31 mouse cellular contexts compared by ENCODE assay signal in genomic region chr5:100012599-100012998, GRCm38 (mm10). TPM values are rescaled to one million over a fixed set of nuclear protein-coding genes. Genes with fewer than 3 reads are reported as not detected.
DNase-seq lines count a peak whose midpoint lies in the region; ATAC-seq lines count a peak whose summit lies in the region.
"Had no signal": no experiment of that assay in that cellular context is flagged by ENCODE, and none has a peak within 500 bp of the region (broad histone marks: within the 10 kb centered on the region; RNA-seq: fewer than 3 reads in every experiment).

No protein-coding gene starts in this region.

- H3K4me3 ChIP-seq in heart, embryonic 10.5 days: peak overlapping the region; percentile 27; the same call in 1 of the 2 replicates
- no peak overlapping the region for H3K4me3 ChIP-seq in heart, embryonic 13.5 days
- no peak overlapping the region for H3K4me3 ChIP-seq in heart, embryonic 16.5 days (ENCODE audit: low read length)
- H3K4me3 ChIP-seq: embryonic facial prominence, embryonic 10.5 days; embryonic facial prominence, embryonic 13.5 days; erythroblast, embryonic 14.5 days; forebrain, embryonic 12.5 days; forebrain, embryonic 15.5 days; hindbrain, embryonic 10.5 days; hindbrain, embryonic 13.5 days; intestine, embryonic 15.5 days; kidney, embryonic 15.5 days had no signal

- DNase-seq in heart, embryonic 10.5 days (ENCODE audit: low spot score): peak; percentile 89
- DNase-seq in heart, adult 18-20 months: no peak
- DNase-seq in heart, adult 8-10 months (ENCODE audit: low spot score): no peak
- no peak for DNase-seq in heart, postnatal 36 days
- DNase-seq in c-Kit-positive CD71-positive TER-119-positive erythroid progenitor cells, embryonic 14.5 days (ENCODE audit: low spot score): no peak
- DNase-seq: adrenal gland, postnatal 10 days; adrenal gland, postnatal 36 days; B cell, adult 2 months; cerebellum, adult 11 months; cerebellum, adult 2 months; cerebellum, adult 9-11 months; cerebellum, postnatal 36 days; embryo, embryonic 11 days; gastrocnemius, postnatal 25 days; kidney, adult 11 months; kidney, adult 8-10 months had no signal

- intact Hi-C loops in heart, postnatal 36 days (cut with DNase I): no loop called here

- 0 out of 2 replicates have a peak, but pooled peaks cover 2% of the 10 kb centered on the region for H3K36me3 ChIP-seq in heart, embryonic 10.5 days
- H3K36me3 ChIP-seq in heart, embryonic 13.5 days: no peaks in the 10 kb centered on the region
- no peaks in the 10 kb centered on the region for H3K36me3 ChIP-seq in heart, embryonic 16.5 days (ENCODE audit: control insufficient read depth, insufficient read depth)
- H3K36me3 ChIP-seq: embryonic facial prominence, embryonic 10.5 days; embryonic facial prominence, embryonic 13.5 days; forebrain, embryonic 12.5 days; forebrain, embryonic 15.5 days; G1E; hindbrain, embryonic 10.5 days; hindbrain, embryonic 13.5 days; intestine, embryonic 15.5 days; kidney, embryonic 15.5 days had no signal

- H3K4me1 ChIP-seq in heart, embryonic 10.5 days: peaks cover 9% of the 10 kb centered on the region; the same call in 1 of the 2 replicates
- H3K4me1 ChIP-seq in heart, embryonic 13.5 days: peaks cover 13% of the 10 kb centered on the region
- peaks cover 7% of the 10 kb centered on the region for H3K4me1 ChIP-seq in heart, embryonic 16.5 days (ENCODE audit: control insufficient read depth, insufficient read depth, low read length)
- H3K4me1 ChIP-seq: embryonic facial prominence, embryonic 10.5 days; embryonic facial prominence, embryonic 13.5 days; forebrain, embryonic 12.5 days; forebrain, embryonic 15.5 days; hindbrain, embryonic 10.5 days; hindbrain, embryonic 13.5 days; intestine, embryonic 15.5 days; kidney, embryonic 15.5 days had no signal

- H3K9ac ChIP-seq in heart, embryonic 13.5 days: no peak overlapping the region
- no peak overlapping the region for H3K9ac ChIP-seq in heart, embryonic 16.5 days (ENCODE audit: low read length)
- H3K9ac ChIP-seq: embryonic facial prominence, embryonic 13.5 days; forebrain, embryonic 12.5 days; forebrain, embryonic 15.5 days; hindbrain, embryonic 13.5 days; intestine, embryonic 15.5 days; kidney, embryonic 15.5 days had no signal

- no peak for ATAC-seq in heart, embryonic 13.5 days (ENCODE audit: extremely low read depth, insufficient number of reproducible peaks, low FRiP score, low TSS enrichment)
- ATAC-seq in heart, embryonic 16.5 days (replicated peaks; ENCODE audit: extremely low read depth, insufficient read depth, low FRiP score): peak; percentile 85
- ATAC-seq: forebrain, embryonic 15.5 days; hindbrain, embryonic 16.5 days; intestine, embryonic 15.5 days; Patski had no signal

- H3K4me2 ChIP-seq in heart, embryonic 13.5 days: peak overlapping the region; percentile 41
- H3K4me2 ChIP-seq in heart, embryonic 16.5 days (ENCODE audit: low read depth, low read length): peak overlapping the region; percentile 36; the same call in 1 of the 2 replicates
- H3K4me2 ChIP-seq: embryonic facial prominence, embryonic 13.5 days; forebrain, embryonic 12.5 days; forebrain, embryonic 15.5 days; hindbrain, embryonic 13.5 days; intestine, embryonic 15.5 days; kidney, embryonic 15.5 days had no signal

- H3K27me3 ChIP-seq in heart, embryonic 10.5 days (ENCODE audit: insufficient read depth, poor library complexity, severe bottlenecking): no peaks in the 10 kb centered on the region
- no peaks in the 10 kb centered on the region for H3K27me3 ChIP-seq in heart, embryonic 13.5 days (replicated peaks)
- no peaks in the 10 kb centered on the region for H3K27me3 ChIP-seq in heart, embryonic 16.5 days (ENCODE audit: control insufficient read depth, insufficient read depth, low read length)
- H3K27me3 ChIP-seq: CH12.LX; embryonic facial prominence, embryonic 13.5 days; forebrain, embryonic 12.5 days; forebrain, embryonic 15.5 days; hindbrain, embryonic 13.5 days; intestine, embryonic 15.5 days; kidney, embryonic 15.5 days; Patski had no signal

- H3K9me3 ChIP-seq in heart, embryonic 10.5 days: no peaks in the 10 kb centered on the region
- no peaks in the 10 kb centered on the region for H3K9me3 ChIP-seq in heart, embryonic 13.5 days
- H3K9me3 ChIP-seq in heart, embryonic 16.5 days (replicated peaks; ENCODE audit: control insufficient read depth, low read length): 0 out of 2 replicates have a peak, but pooled peaks cover 3% of the 10 kb centered on the region
- H3K9me3 ChIP-seq: embryonic facial prominence, embryonic 10.5 days; embryonic facial prominence, embryonic 13.5 days; forebrain, embryonic 12.5 days; forebrain, embryonic 15.5 days; G1E; hindbrain, embryonic 13.5 days; intestine, embryonic 15.5 days; kidney, embryonic 15.5 days had no signal

- 37% methylated on average over 9 of the region's 9 CpGs for WGBS in heart, embryonic 10.5 days
- 34% methylated on average over 9 of the region's 9 CpGs for WGBS in heart, embryonic 13.5 days
- WGBS in heart, embryonic 16.5 days: 41% methylated on average over 9 of the region's 9 CpGs

- H3K27ac ChIP-seq in heart, embryonic 10.5 days: peak overlapping the region; percentile 71
- H3K27ac ChIP-seq in heart, embryonic 13.5 days (replicated peaks): peak overlapping the region; percentile 56
- H3K27ac ChIP-seq in heart, embryonic 16.5 days (ENCODE audit: low read length): peak overlapping the region; percentile 75
- H3K27ac ChIP-seq: embryonic facial prominence, embryonic 10.5 days; embryonic facial prominence, embryonic 13.5 days; forebrain, embryonic 12.5 days; forebrain, embryonic 15.5 days; hindbrain, embryonic 10.5 days; hindbrain, embryonic 13.5 days; intestine, embryonic 15.5 days; kidney, embryonic 15.5 days had no signal

RNA-seq across cellular contexts. Expression of gene Hnrnpdl, which starts 26.9 kb away (rescaled TPM):
- polyA plus RNA-seq in heart, embryonic 10.5 days (2016; fragmentation: Nextera tagmentation; extraction: Ambion mirVana): 116 and 157 TPM in 2 replicates
- 10 to 100 TPM; 57.6 to 65.2 TPM for total RNA-seq in heart, adult 18-20 months (2021)
- 94.0 and 97.4 TPM in 2 replicates for polyA plus RNA-seq in heart, embryonic 13.5 days (2015; fragmentation: Nextera tagmentation; extraction: Ambion mirVana)
- total RNA-seq in heart, adult 8-10 months (2022): 10 to 100 TPM; 43.4 to 74.6 (median 60.0) TPM
- 80.8 and 86.0 TPM in 2 replicates for polyA plus RNA-seq in heart, embryonic 16.5 days (2015; fragmentation: Nextera tagmentation; extraction: Ambion mirVana)
- total RNA-seq in heart, postnatal 36 days (2021): 10 to 100 TPM; 60.2 to 70.6 TPM

RNA-seq across cellular contexts. Expression of gene Enoph1, which starts 27.2 kb away (rescaled TPM):
- polyA plus RNA-seq in heart, embryonic 10.5 days (2016; fragmentation: Nextera tagmentation; extraction: Ambion mirVana): 34.1 and 46.5 TPM in 2 replicates
- 1 to 10 TPM; 7.1 to 8.3 TPM for total RNA-seq in heart, adult 18-20 months (2021)
- 26.0 and 26.7 TPM in 2 replicates for polyA plus RNA-seq in heart, embryonic 13.5 days (2015; fragmentation: Nextera tagmentation; extraction: Ambion mirVana)
- total RNA-seq in heart, adult 8-10 months (2022): 1 to 10 TPM; 5.7 to 8.6 (median 8.3) TPM
- polyA plus RNA-seq in heart, embryonic 16.5 days (2015; fragmentation: Nextera tagmentation; extraction: Ambion mirVana): 28.2 and 29.5 TPM in 2 replicates
- 1 to 10 TPM; 6.5 to 8.6 TPM for total RNA-seq in heart, postnatal 36 days (2021)

RNA-seq across cellular contexts. Expression of gene 4930524J08Rik, which starts 33.7 kb away (rescaled TPM):
- polyA plus RNA-seq in heart, embryonic 10.5 days (2016; fragmentation: Nextera tagmentation; extraction: Ambion mirVana): 1.1 and 1.3 TPM in 2 replicates
- under 1 TPM; 0.47 to 0.87 TPM for total RNA-seq in heart, adult 18-20 months (2021)
- polyA plus RNA-seq in heart, embryonic 13.5 days (2015; fragmentation: Nextera tagmentation; extraction: Ambion mirVana): 1.1 and 1.7 TPM in 2 replicates
- 1 to 10 TPM in 2 of 4 experiments, under 1 TPM in 1, not detected in 1; 0.95 to 1.7 (median 1.5) TPM for total RNA-seq in heart, adult 8-10 months (2022)
- polyA plus RNA-seq in heart, embryonic 16.5 days (2015; fragmentation: Nextera tagmentation; extraction: Ambion mirVana): 0.80 and 0.84 TPM in 2 replicates
- total RNA-seq in heart, postnatal 36 days (2021): under 1 TPM in 1 of 2 experiments, not detected in 1; 0.79 TPM

RNA-seq across cellular contexts. Expression of gene Hnrnpd, which starts 33.9 kb away (rescaled TPM):
- polyA plus RNA-seq in heart, embryonic 10.5 days (2016; fragmentation: Nextera tagmentation; extraction: Ambion mirVana): 139 and 334 TPM in 2 replicates
- total RNA-seq in heart, adult 18-20 months (2021): 10 to 100 TPM; 86.2 to 86.6 TPM
- 106 and 107 TPM in 2 replicates for polyA plus RNA-seq in heart, embryonic 13.5 days (2015; fragmentation: Nextera tagmentation; extraction: Ambion mirVana)
- total RNA-seq in heart, adult 8-10 months (2022): 100 to 1,000 TPM in 1 of 4 experiments, 10 to 100 TPM in 3; 63.7 to 105 (median 80.0) TPM
- polyA plus RNA-seq in heart, embryonic 16.5 days (2015; fragmentation: Nextera tagmentation; extraction: Ambion mirVana): 51.6 and 82.0 TPM in 2 replicates
- 10 to 100 TPM; 69.5 to 86.9 TPM for total RNA-seq in heart, postnatal 36 days (2021)
